Mouse (Mus musculus): ENCODE data around the gene Rhoj.

DNA sequence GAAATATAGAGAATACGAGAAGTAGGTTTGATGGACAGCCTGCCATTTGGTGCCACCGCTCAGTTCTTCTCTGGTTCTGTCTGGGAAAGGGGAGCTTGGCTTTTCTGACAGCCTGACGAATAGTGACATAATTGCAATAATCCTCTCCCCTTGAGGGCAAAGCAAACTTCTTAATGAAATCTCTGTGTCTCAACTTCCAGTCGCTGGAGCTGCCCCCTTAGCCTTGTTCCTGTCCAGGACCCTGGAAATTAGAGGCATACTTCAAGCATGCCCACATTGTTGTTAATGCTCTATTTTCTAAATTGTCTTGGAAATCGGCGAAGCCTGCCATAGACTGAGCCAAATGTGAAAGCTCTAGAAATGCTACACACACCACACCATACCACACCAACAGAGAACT, 120.6 kb downstream of the Rhoj start:
- no peak for TF ChIP-seq TAL1 (IDR thresholded peaks at IDR 0.05; ENCODE audit: low read length)
- no peak for TF ChIP-seq GATA1 (IDR thresholded peaks at IDR 0.05; ENCODE audit: low read length)

Measured in erythroblast, embryonic 14.5 days (primary cell).